Mouse (Mus musculus) ovary, adult 18-20 months (tissue): ENCODE measurements around the gene 1700020D05Rik.
A peak's percentile ranks its signal among the peaks of the same experiment; 100 is the strongest.

Experiments used
- DNase-seq: peaks from one replicate; pipeline ENCODE4 v3.0.0; 2022; ENCODE audit warnings: low spot score, mixed read lengths

1700020D05Rik gene

GRCm38 (mm10) chr19:5503687-5504086, at the start of gene 1700020D05Rik:
TSS of gene 1700020D05Rik (minus strand) at chr19:5503787.
- DNase-seq: no peak

- DNase-seq: no peak
These were observed 44.0 kb upstream of the 1700020D05Rik start for GRCm38 (mm10) chr19:5547471-5548056.

GRCm38 (mm10) chr19:5544031-5544430, 40.4 kb upstream of the 1700020D05Rik start:
- DNase-seq: no peak

- no peak for DNase-seq
These were observed 39.8 kb upstream of the 1700020D05Rik start for GRCm38 (mm10) chr19:5543362-5543761.

GRCm38 (mm10) chr19:5538786-5539185, 35.2 kb upstream of the 1700020D05Rik start:
- no peak for DNase-seq

- DNase-seq: no peak
These were observed 28.9 kb upstream of the 1700020D05Rik start for GRCm38 (mm10) chr19:5532520-5532919.

GRCm38 (mm10) chr19:5530138-5530524, 26.5 kb upstream of the 1700020D05Rik start:
- no peak for DNase-seq

GRCm38 (mm10) chr19:5529325-5530137, 25.9 kb upstream of the 1700020D05Rik start:
- peak; percentile 91 for DNase-seq

- no peak for DNase-seq
These were observed 21.6 kb upstream of the 1700020D05Rik start for GRCm38 (mm10) chr19:5525204-5525603.

- DNase-seq: no peak
These were observed 15.1 kb upstream of the 1700020D05Rik start for GRCm38 (mm10) chr19:5518721-5519120.

GRCm38 (mm10) chr19:5516906-5517505, 13.4 kb upstream of the 1700020D05Rik start:
- DNase-seq: no peak

GRCm38 (mm10) chr19:5515840-5516777, 12.5 kb upstream of the 1700020D05Rik start:
- DNase-seq: no peak

- DNase-seq: no peak
These were observed 9.4 kb upstream of the 1700020D05Rik start for GRCm38 (mm10) chr19:5513005-5513349.

- no peak for DNase-seq
These were observed 8.8 kb upstream of the 1700020D05Rik start for GRCm38 (mm10) chr19:5512091-5513004.

- no peak for DNase-seq
These were observed 7.6 kb upstream of the 1700020D05Rik start for GRCm38 (mm10) chr19:5511074-5511632.

GRCm38 (mm10) chr19:5510031-5511026, 6.7 kb upstream of the 1700020D05Rik start, which contains the start of gene Snx32:
TSS of gene Snx32 (minus strand) at chr19:5510538.
- peak; percentile 98 for DNase-seq

GRCm38 (mm10) chr19:5500330-5500875, 3.2 kb downstream of the 1700020D05Rik start:
- DNase-seq: no peak

- DNase-seq: no peak
These were observed 7.6 kb downstream of the 1700020D05Rik start for GRCm38 (mm10) chr19:5496052-5496370.
